Mouse (Mus musculus) midbrain, embryonic 14.5 days (tissue): ENCODE measurements at regions not wholly inside any gene's neighbourhood (a gene's known extent, or its start where the extent isn't known, plus 50 kb on each side); places are given as distances from the start of the nearest gene placed in this dataset.
A peak's percentile ranks its signal among the peaks of the same experiment; 100 is the strongest.

Experiments used
- ATAC-seq: fragments of 200-750 bp; cut with Nextera tagmentation; 2 replicates; pipeline ENCODE4 v1.8.0; 2017; ENCODE audit warnings: moderate number of reproducible peaks, moderate library complexity; ENCODE audit not compliant: low FRiP score, low TSS enrichment
- DNase-seq: peaks from one replicate; pipeline ENCODE4 v3.0.0-alpha.2; 2015
- H3K27ac ChIP-seq: fragments of 300-500 bp; sonication (generic); replicated peaks from 2 replicates; pipeline ENCODE4 v1.5.1; 2014; ENCODE audit warnings: mild to moderate bottlenecking, low read depth, low read length, moderate library complexity
- H3K27me3 ChIP-seq: fragments of 300-500 bp; sonication (generic); 2 replicates; pipeline ENCODE4 v1.6.1; 2014; ENCODE audit warnings: low read length, control low read depth, mixed read lengths; ENCODE audit not compliant: control insufficient read depth, insufficient read depth
- H3K36me3 ChIP-seq: fragments of 300-500 bp; sonication (generic); 2 replicates; pipeline ENCODE4 v1.6.1; 2014; ENCODE audit warnings: low read length, control low read depth; ENCODE audit not compliant: control insufficient read depth, insufficient read depth
- H3K4me1 ChIP-seq: fragments of 300-500 bp; sonication (generic); 2 replicates; pipeline ENCODE4 v1.6.1; 2014; ENCODE audit warnings: mild to moderate bottlenecking, antibody characterized with exemption, low read length, control low read depth; ENCODE audit not compliant: control insufficient read depth, insufficient read depth
- H3K4me2 ChIP-seq: fragments of 300-500 bp; sonication (generic); 2 replicates; pipeline ENCODE4 v1.6.1; 2014; ENCODE audit warnings: mild to moderate bottlenecking, low read length, moderate library complexity
- H3K4me3 ChIP-seq: fragments of 300-500 bp; sonication (generic); replicated peaks from 2 replicates; pipeline ENCODE4 v1.5.1; 2014; ENCODE audit warnings: low read depth, low read length
- H3K9ac ChIP-seq: fragments of 300-500 bp; sonication (generic); replicated peaks from 2 replicates; pipeline ENCODE4 v1.6.1; 2014; ENCODE audit warnings: mild to moderate bottlenecking, low read length, moderate library complexity
- H3K9me3 ChIP-seq: fragments of 300-500 bp; sonication (generic); 2 replicates; pipeline ENCODE4 v1.6.1; 2016; ENCODE audit warnings: low read length, control low read depth, mixed read lengths; ENCODE audit not compliant: control insufficient read depth
- WGBS: fragments of 180-500 bp; shearing (Covaris S2); extraction: QIAGEN DNeasy Blood & Tissue Kit; methylation state at CpG from one replicate; pipeline ENCODE4 v1.1.7; 2014; 5-methylcytosine and 5-hydroxymethylcytosine counted together

DNA sequence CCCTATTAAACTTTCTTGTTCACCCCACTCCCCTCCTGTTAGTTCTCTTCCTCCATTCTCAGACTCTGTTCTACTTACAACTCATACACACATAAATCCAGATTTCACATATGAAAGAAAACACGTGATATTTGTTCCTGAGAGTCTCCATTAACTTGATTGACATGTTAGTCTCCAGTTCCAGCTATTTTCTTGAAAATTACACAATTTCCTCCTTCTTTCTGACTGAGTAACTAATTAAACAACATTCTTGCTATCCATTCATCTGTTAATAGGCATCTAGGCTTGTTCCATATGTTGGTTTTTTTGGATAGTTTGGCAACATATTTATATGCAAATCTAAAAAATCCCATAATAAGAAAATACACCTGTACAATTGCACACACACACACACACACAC is 161.7 kb upstream of the Nr2f1 start:
- H3K27me3 ChIP-seq, result no peaks in the 10 kb centered on the region
- H3K36me3 ChIP-seq, result no peaks in the 10 kb centered on the region
- H3K9me3 ChIP-seq, result no peaks in the 10 kb centered on the region
- DNase-seq (no peak), ATAC-seq (no peak)
- H3K27ac ChIP-seq, result no peak overlapping the region
- H3K9ac ChIP-seq, result no peak overlapping the region
- WGBS, result 79% methylated on average over 1 of the region's 1 CpGs
- no peak overlapping the region for H3K4me3 ChIP-seq
- H3K4me1 ChIP-seq, result no peaks in the 10 kb centered on the region
- no peak overlapping the region for H3K4me2 ChIP-seq

DNA sequence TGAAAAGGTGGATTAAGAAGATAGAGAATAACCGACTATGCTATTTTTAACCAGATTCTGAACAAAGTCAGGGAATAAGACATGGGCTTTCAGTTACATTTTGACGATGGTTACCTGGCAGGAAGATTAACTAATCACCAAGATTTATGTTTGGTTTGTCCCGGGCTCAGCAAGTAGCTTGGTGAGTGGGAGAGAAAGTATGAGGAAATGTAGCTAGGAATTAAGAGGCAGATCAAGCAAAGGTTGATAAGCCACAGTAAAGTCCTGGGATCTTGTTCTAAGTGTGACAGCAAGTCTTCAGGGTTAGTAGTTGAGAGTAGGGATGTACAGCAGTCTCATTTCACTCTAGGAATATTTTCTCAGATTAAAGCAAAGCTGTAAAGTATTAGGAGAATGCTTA is 149.3 kb upstream of the Nr2f1 start:
- Histone ChIP-seq H3K9ac (no peak overlapping the region), H3K4me1 (no peaks in the 10 kb centered on the region), H3K36me3 (no peaks in the 10 kb centered on the region), H3K27ac (no peak overlapping the region), H3K27me3 (no peaks in the 10 kb centered on the region), H3K4me3 (no peak overlapping the region), H3K9me3 (no peaks in the 10 kb centered on the region), H3K4me2 (no peak overlapping the region)
- DNase-seq (no peak), ATAC-seq (no peak)
- 65% methylated on average over 3 of the region's 3 CpGs for WGBS

DNA sequence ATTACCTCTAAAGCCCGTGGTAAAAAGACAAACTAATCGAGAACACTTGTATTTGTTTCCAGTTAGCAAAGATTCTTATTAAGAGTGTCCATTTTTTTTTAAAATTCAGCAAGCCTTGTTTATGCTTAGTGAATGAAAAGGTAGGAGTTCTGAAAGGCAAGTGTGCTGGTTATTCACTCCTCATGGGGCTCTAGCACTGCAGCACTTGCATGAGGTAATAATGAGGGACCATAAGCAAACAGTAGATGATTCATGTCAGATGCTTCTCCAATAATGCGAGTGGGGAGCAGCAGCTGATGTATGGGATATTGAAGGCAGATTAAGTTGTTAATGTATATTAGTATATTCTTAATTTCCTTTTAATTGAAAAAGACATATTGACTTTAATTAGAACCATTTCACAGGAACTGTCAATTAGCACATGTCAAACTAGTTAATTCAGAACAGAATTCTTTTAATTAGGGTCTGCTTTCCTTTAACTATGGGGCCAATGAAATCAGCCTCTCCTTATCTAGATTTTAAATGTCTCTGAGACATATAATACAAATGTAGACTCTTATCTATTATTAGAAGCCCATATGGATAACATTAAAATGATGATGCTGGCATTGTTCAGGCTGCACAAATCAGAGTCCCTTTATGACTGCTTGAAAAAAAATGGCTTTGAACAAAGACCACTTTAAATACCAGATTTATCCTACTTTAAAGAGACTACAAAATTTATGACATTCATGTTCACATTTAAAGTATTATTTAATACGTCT is 125.1 kb upstream of the Nr2f1 start:
- Histone ChIP-seq H3K36me3 (no peaks in the 10 kb centered on the region), H3K4me1 (no peaks in the 10 kb centered on the region), H3K9ac (no peak overlapping the region), H3K27ac (no peak overlapping the region), H3K27me3 (no peaks in the 10 kb centered on the region), H3K4me3 (no peak overlapping the region), H3K4me2 (no peak overlapping the region), H3K9me3 (no peaks in the 10 kb centered on the region)
- ATAC-seq (no peak), DNase-seq (no peak)
- 83% methylated on average over 4 of the region's 4 CpGs for WGBS

DNA sequence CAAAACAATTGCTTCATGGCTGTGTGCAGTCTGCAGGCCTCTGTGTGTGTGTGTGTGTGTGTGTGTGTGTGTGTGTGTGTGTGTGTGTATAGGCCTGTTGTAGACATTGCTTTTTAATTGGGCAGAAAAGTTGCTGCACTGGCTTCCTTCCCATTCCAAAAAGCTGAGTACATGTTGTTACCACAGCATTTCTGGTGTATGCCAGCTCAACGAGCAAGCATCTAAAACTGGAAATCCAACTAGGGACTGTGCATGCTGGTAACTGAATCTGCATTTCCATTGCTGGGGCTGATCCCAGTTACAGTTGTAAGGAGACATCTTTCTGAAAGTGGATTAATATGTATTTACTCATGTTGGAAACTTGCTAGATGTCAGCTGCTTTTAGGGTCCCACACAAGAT is 123.6 kb upstream of the Nr2f1 start:
- DNase-seq (no peak), ATAC-seq (no peak)
- no peaks in the 10 kb centered on the region for H3K4me1 ChIP-seq
- H3K27me3 ChIP-seq, result no peaks in the 10 kb centered on the region
- H3K36me3 ChIP-seq, result no peaks in the 10 kb centered on the region
- no peak overlapping the region for H3K9ac ChIP-seq
- no peak overlapping the region for H3K4me3 ChIP-seq
- H3K4me2 ChIP-seq, result no peak overlapping the region
- H3K27ac ChIP-seq, result no peak overlapping the region
- H3K9me3 ChIP-seq, result peaks cover 4% of the 10 kb centered on the region; the same call in 1 of the 2 replicates
- WGBS, result 77% methylated on average over 1 of the region's 1 CpGs

DNA sequence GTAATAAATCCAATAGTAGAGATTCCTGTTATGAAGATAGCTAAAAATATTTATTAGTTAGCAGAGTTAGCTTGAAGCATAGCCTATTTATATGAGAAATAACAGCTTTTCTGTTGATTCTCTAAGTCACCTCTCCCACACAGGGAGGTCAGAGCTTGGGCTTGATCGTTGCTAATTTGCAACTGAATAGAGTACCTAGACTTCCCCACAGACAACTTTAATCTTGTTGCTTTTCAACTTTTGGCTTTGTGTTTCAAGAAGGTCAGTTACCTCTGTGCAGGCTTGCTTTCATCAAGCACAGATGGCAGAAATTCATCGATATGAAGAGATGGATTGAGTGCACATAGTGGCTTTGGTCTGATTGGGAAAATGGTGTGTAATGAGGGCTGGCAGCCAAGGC is 118.9 kb upstream of the Nr2f1 start:
- DNase-seq (no peak), ATAC-seq (no peak)
- WGBS, result 83% methylated on average over 2 of the region's 2 CpGs
- Histone ChIP-seq H3K4me3 (no peak overlapping the region), H3K4me2 (no peak overlapping the region), H3K36me3 (no peaks in the 10 kb centered on the region), H3K27ac (no peak overlapping the region), H3K4me1 (no peaks in the 10 kb centered on the region), H3K27me3 (no peaks in the 10 kb centered on the region), H3K9ac (no peak overlapping the region), H3K9me3 (peaks cover 4% of the 10 kb centered on the region; the same call in 1 of the 2 replicates)

DNA sequence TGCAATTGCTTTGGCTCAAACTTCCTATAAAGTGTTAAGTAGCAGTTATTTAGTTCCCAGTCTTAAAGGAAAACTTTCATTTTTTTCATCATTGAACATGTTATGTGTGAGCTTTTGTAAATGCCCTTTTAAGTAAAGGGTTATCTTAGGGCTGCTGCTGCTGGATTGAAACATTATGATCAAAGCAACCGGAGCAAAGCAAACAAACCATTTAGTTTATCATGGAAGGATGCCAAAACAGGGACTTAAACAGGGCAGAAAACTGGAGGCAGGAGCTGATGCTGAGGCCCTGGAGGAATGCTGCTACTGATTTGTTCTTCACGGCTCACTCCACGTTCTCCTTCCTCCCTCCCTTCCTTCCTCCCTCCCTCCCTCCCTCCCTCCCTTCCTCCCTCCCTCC is 111.3 kb upstream of the Nr2f1 start:
- no peaks in the 10 kb centered on the region for H3K9me3 ChIP-seq
- ATAC-seq (no peak), DNase-seq (peak; percentile 17)
- no peak overlapping the region for H3K27ac ChIP-seq
- H3K36me3 ChIP-seq, result no peaks in the 10 kb centered on the region
- WGBS, result 57% methylated on average over 3 of the region's 3 CpGs
- no peaks in the 10 kb centered on the region for H3K4me1 ChIP-seq
- H3K4me3 ChIP-seq, result no peak overlapping the region
- H3K4me2 ChIP-seq, result no peak overlapping the region
- no peaks in the 10 kb centered on the region for H3K27me3 ChIP-seq
- no peak overlapping the region for H3K9ac ChIP-seq
